Mouse (Mus musculus) cortical plate, adult 2 months (tissue): ENCODE data around the gene Stx1b. TPM values are rescaled to one million over a fixed set of nuclear protein-coding genes. Genes with fewer than 3 reads are reported as not detected.
"Not testable (repeated sequence)": the region's sequence is repeated elsewhere in the genome, so short reads cannot be mapped to it uniquely, and the experiment has no call there.

Experiments
- H3K27ac ChIP-seq: fragments of 200-500 bp; 2 replicates; pipeline ENCODE4 v1.5.1; 2012; ENCODE audit warnings: low read length, control low read depth, inconsistent platforms; ENCODE audit not compliant: insufficient read depth
- H3K4me1 ChIP-seq: fragments of 200-500 bp; 2 replicates; pipeline ENCODE4 v1.6.1; 2011; ENCODE audit warnings: low read length; ENCODE audit not compliant: control insufficient read depth, insufficient read depth
- H3K4me3 ChIP-seq: fragments of 200-500 bp; 2 replicates; pipeline ENCODE4 v1.5.1; 2011; ENCODE audit warnings: mild to moderate bottlenecking, low read length, control low read depth; ENCODE audit not compliant: insufficient read depth
- CTCF ChIP-seq: fragments of 200-500 bp; IDR thresholded peaks from 2 replicates; pipeline ENCODE4 v1.5.1; 2011; ENCODE audit warnings: mild to moderate bottlenecking, control low read depth, low read length; ENCODE audit not compliant: insufficient read depth; ENCODE audit errors: extremely low read depth
- POLR2A ChIP-seq: fragments of 200-500 bp; IDR thresholded peaks from 2 replicates; pipeline ENCODE4 v1.6.1; 2011; ENCODE audit warnings: mild to moderate bottlenecking, low read length, control low read depth; ENCODE audit not compliant: insufficient read depth; ENCODE audit errors: extremely low read depth
- polyA plus RNA-seq: library from polyadenylated mRNA; depleted of rRNA; stranded (reverse); fragments of >200 nt; gene quantifications from 2 replicates; pipeline ENCODE4 v1.2.3, GENCODE M21; 2012

Gene Stx1b
- polyA plus RNA-seq, 1 experiment, result 383 TPM

- no peaks in the 10 kb centered on the region; the same call in 1 of the 2 replicates for H3K4me1 ChIP-seq
- peak overlapping the region; percentile 97 for H3K27ac ChIP-seq
- TF ChIP-seq POLR2A, result peak; percentile 79
- no peak for TF ChIP-seq CTCF
- peak overlapping the region; percentile 60 for H3K4me3 ChIP-seq
These were observed 17.1 kb upstream of the Stx1b start for GRCm38 (mm10) chr7:127841340-127842000.

DNA sequence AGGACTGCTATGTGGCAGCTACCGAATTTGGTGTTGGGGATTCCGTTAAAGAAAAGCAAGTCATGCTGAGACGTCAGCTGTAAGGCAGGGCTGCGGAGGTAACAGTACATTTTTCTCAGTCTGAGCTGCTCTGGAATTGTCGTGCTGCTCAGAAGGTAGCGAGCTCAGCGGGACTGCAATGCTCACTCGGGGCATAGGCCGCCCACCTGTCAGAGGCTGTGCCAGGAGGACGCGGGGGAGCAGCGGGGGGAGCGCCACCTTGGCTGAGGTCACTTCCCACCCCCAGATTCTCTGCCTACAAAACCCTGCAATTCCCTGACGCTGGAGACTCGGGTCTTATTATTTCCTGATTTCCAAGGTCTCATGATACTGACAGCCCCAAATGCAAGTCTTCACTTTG, 16.5 kb upstream of the Stx1b start:
- TF ChIP-seq POLR2A (peak; percentile 66), CTCF (no peak)
- H3K4me3 ChIP-seq, result peak overlapping the region; percentile 60

GRCm38 (mm10) chr7:127840031-127840430, 15.7 kb upstream of the Stx1b start:
- not testable (repeated sequence) for H3K4me1 ChIP-seq, H3K27ac ChIP-seq, H3K4me3 ChIP-seq

More for the DNA sequence above, 16.5 kb upstream of the Stx1b start:
- peak overlapping the region; percentile 97 for H3K27ac ChIP-seq
- no peaks in the 10 kb centered on the region; the same call in 1 of the 2 replicates for H3K4me1 ChIP-seq

- H3K27ac ChIP-seq, result not testable (repeated sequence)
These were observed 13.5 kb upstream of the Stx1b start for GRCm38 (mm10) chr7:127837878-127838277.

GRCm38 (mm10) chr7:127837473-127837872, 13.1 kb upstream of the Stx1b start:
- no peaks in the 10 kb centered on the region for H3K4me1 ChIP-seq
- H3K4me3 ChIP-seq, result no peak overlapping the region
- no peak overlapping the region for H3K27ac ChIP-seq
- TF ChIP-seq POLR2A (no peak), CTCF (no peak)

More at GRCm38 (mm10) chr7:127837878-127838277, 13.5 kb upstream of the Stx1b start:
- not testable (repeated sequence) for H3K4me3 ChIP-seq, H3K4me1 ChIP-seq

DNA sequence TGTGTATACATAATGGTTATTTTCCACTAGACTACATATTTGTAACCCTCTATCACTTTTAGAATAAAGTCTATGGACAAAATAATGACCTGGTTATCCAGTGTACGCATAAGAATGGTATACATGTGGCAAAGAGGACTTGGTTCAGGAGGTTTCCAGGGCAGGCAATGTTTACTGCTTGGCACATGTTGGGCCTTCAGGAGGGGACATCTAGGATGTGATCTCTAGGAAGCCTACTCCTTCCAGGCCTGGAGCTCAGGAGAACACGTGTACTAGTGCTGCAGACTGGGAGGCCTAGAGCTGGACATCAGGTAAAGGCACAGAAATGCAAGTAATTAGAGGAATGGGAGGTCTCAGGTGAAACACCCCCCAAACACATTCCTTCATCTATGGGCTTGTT, 11.2 kb upstream of the Stx1b start:
- no peaks in the 10 kb centered on the region for H3K4me1 ChIP-seq
- no peak overlapping the region for H3K27ac ChIP-seq
- no peak overlapping the region for H3K4me3 ChIP-seq
- no peak for TF ChIP-seq POLR2A
- TF ChIP-seq CTCF, result no peak

- peak overlapping the region; percentile 96 for H3K4me3 ChIP-seq
- TF ChIP-seq POLR2A (no peak), CTCF (no peak)
- peak overlapping the region; percentile 79 for H3K27ac ChIP-seq
- no peaks in the 10 kb centered on the region for H3K4me1 ChIP-seq
These were observed 845 bp downstream of the Stx1b start for GRCm38 (mm10) chr7:127823236-127824171.

- peak overlapping the region; percentile 96 for H3K4me3 ChIP-seq
- H3K27ac ChIP-seq, result no peak overlapping the region
- H3K4me1 ChIP-seq, result no peaks in the 10 kb centered on the region
- TF ChIP-seq POLR2A (no peak), CTCF (no peak)
These were observed 1.9 kb downstream of the Stx1b start for GRCm38 (mm10) chr7:127822494-127822893.

GRCm38 (mm10) chr7:127820836-127821509, 3.4 kb downstream of the Stx1b start:
- TF ChIP-seq POLR2A (no peak), CTCF (no peak)
- Histone ChIP-seq H3K4me3 (peak overlapping the region; percentile 12; the same call in 1 of the 2 replicates), H3K27ac (no peak overlapping the region), H3K4me1 (peaks cover 5% of the 10 kb centered on the region; the same call in 1 of the 2 replicates)
